8 mouse cellular contexts compared by ENCODE assay signal in the genomic region with DNA sequence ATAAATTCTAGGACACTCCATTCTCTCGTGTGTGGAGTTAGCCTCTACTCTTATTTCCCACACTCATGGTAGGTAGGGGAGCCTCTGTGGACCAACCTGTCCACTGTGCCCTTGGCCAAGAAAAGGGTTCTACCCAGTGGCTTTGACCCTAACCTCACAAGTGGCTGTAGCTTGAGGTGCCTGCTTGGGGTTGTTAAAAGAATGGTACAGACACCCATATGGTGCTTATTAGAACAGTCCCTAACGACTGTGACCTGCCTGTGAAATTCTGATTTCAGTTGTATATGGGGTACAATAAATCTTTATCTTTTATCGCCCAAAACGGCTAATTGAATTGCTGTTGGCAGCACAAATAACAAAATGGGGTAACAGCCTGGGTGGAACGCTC. TPM values are rescaled to one million over a fixed set of nuclear protein-coding genes. Genes with fewer than 3 reads are reported as not detected.
DNase-seq lines count a peak whose midpoint lies in the region; ATAC-seq and TF ChIP-seq lines count a peak whose summit lies in the region.

No protein-coding gene starts in this region.

- no peaks in the 10 kb centered on the region; the same call in 1 of the 2 replicates for H3K79me2 ChIP-seq in heart, adult 2 months (replicated peaks; ENCODE audit: control insufficient read depth, insufficient read depth, low read length)
- H3K79me2 ChIP-seq in CH12.LX (replicated peaks; ENCODE audit: control insufficient read depth, extremely low read depth, insufficient read depth, poor library complexity, severe bottlenecking), result peaks cover 42% of the 10 kb centered on the region

- peaks cover 15% of the 10 kb centered on the region for H3K9me3 ChIP-seq in CH12.LX (replicated peaks; ENCODE audit: low read length)
- no peaks in the 10 kb centered on the region for H3K9me3 ChIP-seq in forebrain, embryonic 16.5 days (ENCODE audit: control insufficient read depth, low read length)
- H3K9me3 ChIP-seq in liver, embryonic 13.5 days (replicated peaks), result no peaks in the 10 kb centered on the region

- dilution Hi-C loops in CH12.LX (cut with MboI; ENCODE audit: extremely low pct_ligation_motif_present, extremely low pct_unique_long_range_greater_than_20kb, low sequenced_read_pairs), result no loop called here

- peak overlapping the region; percentile 98 for H3K27ac ChIP-seq in heart, adult 2 months
- no peak overlapping the region for H3K27ac ChIP-seq in CH12.LX (ENCODE audit: insufficient read depth, low read depth)
- peak overlapping the region; percentile 81 for H3K27ac ChIP-seq in forebrain, embryonic 16.5 days (ENCODE audit: low read length)
- peak overlapping the region; percentile 91 for H3K27ac ChIP-seq in liver, embryonic 13.5 days

- in situ Hi-C loops in CH12.LX (cut with MboI; ENCODE audit: low pct_ligation_motif_present, low pct_unique_long_range_greater_than_20kb, low sequenced_read_pairs), result loop anchor here (5.0 kb wide), 1 partner anchor 88 kb away; no protein-coding TSS in a partner anchor

- DNase-seq in heart, adult 2 months, result no peak
- no peak for DNase-seq in heart, postnatal 10 days
- no peak for DNase-seq in CH12.LX (ENCODE audit: extremely low read depth)
- no peak for DNase-seq in liver, embryonic 13.5 days
- DNase-seq in urinary bladder, postnatal 25 days (ENCODE audit: low spot score), result no peak
- DNase-seq in spleen, postnatal 14 days (ENCODE audit: low spot score in 2 of 2), result no peak

- TF ChIP-seq EP300 in heart, adult 2 months (IDR thresholded peaks at IDR 0.05; ENCODE audit: insufficient read depth, low read depth, low read length), result no peak
- no peak for TF ChIP-seq EP300 in CH12.LX (IDR thresholded peaks at IDR 0.05; ENCODE audit: low read length)

- intact Hi-C loops in heart, adult 2 months (cut with DNase I), result loop anchor here (1.0 to 5.0 kb wide), 4 partner anchors 18 to 337 kb away; no protein-coding TSS in a partner anchor
- intact Hi-C loops in heart, postnatal 10 days (cut with DNase I), result no loop called here

- H3K36me3 ChIP-seq in heart, adult 2 months (ENCODE audit: control insufficient read depth, insufficient read depth, low read length), result peaks cover 31% of the 10 kb centered on the region
- H3K36me3 ChIP-seq in CH12.LX (replicated peaks in 1 of 2; ENCODE audit: control insufficient read depth in 1 of 2, insufficient read depth in 1 of 2, low read length in 1 of 2), result peaks cover 11 to 46% of the 10 kb centered on the region in 2 experiments
- H3K36me3 ChIP-seq in forebrain, embryonic 16.5 days (ENCODE audit: control insufficient read depth, insufficient read depth), result 0 out of 2 replicates have a peak, but pooled peaks cover 2% of the 10 kb centered on the region
- H3K36me3 ChIP-seq in liver, embryonic 13.5 days, result peaks cover 21% of the 10 kb centered on the region

- WGBS in heart, adult 2 months, result 43% methylated on average over 5 of the region's 5 CpGs
- WGBS in forebrain, embryonic 16.5 days, result 10% methylated on average over 5 of the region's 5 CpGs
- WGBS in liver, embryonic 13.5 days (ENCODE audit: insufficient replicate concordance), result 39% methylated on average over 5 of the region's 5 CpGs

- no peak for TF ChIP-seq POLR2A in heart, adult 2 months (IDR thresholded peaks at IDR 0.05; ENCODE audit: insufficient read depth, low read depth, low read length)
- TF ChIP-seq POLR2A in CH12.LX (IDR thresholded peaks at IDR 0.05; ENCODE audit: low read depth, low read length), result no peak

- H3K27me3 ChIP-seq in heart, adult 2 months (ENCODE audit: control insufficient read depth, insufficient read depth, low read length), result no peaks in the 10 kb centered on the region
- no peaks in the 10 kb centered on the region for H3K27me3 ChIP-seq in CH12.LX (replicated peaks)
- no peaks in the 10 kb centered on the region for H3K27me3 ChIP-seq in forebrain, embryonic 16.5 days (replicated peaks; ENCODE audit: control insufficient read depth, insufficient read depth, low read length)
- H3K27me3 ChIP-seq in liver, embryonic 13.5 days, result no peaks in the 10 kb centered on the region

- ATAC-seq in forebrain, embryonic 16.5 days, result no peak
- ATAC-seq in liver, embryonic 13.5 days (ENCODE audit: low read depth), result no peak
- no peak for ATAC-seq in erythroid progenitor cell, adult 5-6 weeks (replicated peaks; ENCODE audit: low FRiP score, poor library complexity, severe bottlenecking)

- TF ChIP-seq RAD21 in CH12.LX (IDR thresholded peaks at IDR 0.05; ENCODE audit: low read depth, low read length), result no peak

- peak overlapping the region; percentile 5 for H3K9ac ChIP-seq in heart, adult 2 months (ENCODE audit: low read depth, low read length)
- H3K9ac ChIP-seq in CH12.LX (ENCODE audit: insufficient read depth, low read depth), result peak overlapping the region; percentile 11; the same call in 1 of the 2 replicates
- peak overlapping the region; percentile 63; the same call in 1 of the 2 replicates for H3K9ac ChIP-seq in forebrain, embryonic 16.5 days (replicated peaks; ENCODE audit: low read depth, low read length)
- H3K9ac ChIP-seq in liver, embryonic 13.5 days, result peak overlapping the region; percentile 83

- H3K4me3 ChIP-seq in heart, adult 2 months, result peak overlapping the region; percentile 46
- H3K4me3 ChIP-seq in CH12.LX (replicated peaks in 1 of 3; ENCODE audit: low read depth in 2 of 3, low read length in 2 of 3, poor library complexity in 1 of 3), result no peak overlapping the region
- H3K4me3 ChIP-seq in forebrain, embryonic 16.5 days (replicated peaks; ENCODE audit: low read length), result peak overlapping the region; percentile 51
- peak overlapping the region; percentile 69 for H3K4me3 ChIP-seq in liver, embryonic 13.5 days (replicated peaks)

- H3K4me1 ChIP-seq in heart, adult 2 months (ENCODE audit: control insufficient read depth, insufficient read depth, low read length), result peaks cover 26% of the 10 kb centered on the region
- peaks cover 20 to 57% of the 10 kb centered on the region in 2 experiments for H3K4me1 ChIP-seq in CH12.LX (ENCODE audit: control insufficient read depth in 1 of 2, insufficient read depth in 2 of 2)
- peaks cover 63% of the 10 kb centered on the region for H3K4me1 ChIP-seq in forebrain, embryonic 16.5 days (replicated peaks; ENCODE audit: control insufficient read depth, insufficient read depth, low read length)
- H3K4me1 ChIP-seq in liver, embryonic 13.5 days (replicated peaks), result peaks cover 73% of the 10 kb centered on the region

- no peak for TF ChIP-seq CTCF in heart, adult 2 months (IDR thresholded peaks at IDR 0.05)
- no peak for TF ChIP-seq CTCF in CH12.LX (conservative IDR thresholded peaks at IDR 0.05 in 1 of 2, IDR thresholded peaks at IDR 0.05 in 1 of 2; ENCODE audit: low read depth in 2 of 2, low read length in 2 of 2)

- H3K4me2 ChIP-seq in CH12.LX (ENCODE audit: insufficient read depth, low read depth, poor library complexity, severe bottlenecking), result peak overlapping the region; percentile 82; the same call in 1 of the 2 replicates
- peak overlapping the region; percentile 82 for H3K4me2 ChIP-seq in forebrain, embryonic 16.5 days (ENCODE audit: low read length)
- H3K4me2 ChIP-seq in liver, embryonic 13.5 days, result peak overlapping the region; percentile 99

TF ChIP-seq in CH12.LX, 34 proteins besides CTCF, POLR2A, EP300 and RAD21:
- no peak for TF ChIP-seq SMC3 (IDR thresholded peaks at IDR 0.05; ENCODE audit: low read depth, low read length)
- no peak for TF ChIP-seq NELFE (IDR thresholded peaks at IDR 0.05; ENCODE audit: low read depth, low read length)
- TF ChIP-seq UBTF (IDR thresholded peaks at IDR 0.05; ENCODE audit: low read depth, low read length), result no peak
- TF ChIP-seq BHLHE40 (IDR thresholded peaks at IDR 0.05; ENCODE audit: low read depth, low read length), result no peak
- TF ChIP-seq USF1 (IDR thresholded peaks at IDR 0.05; ENCODE audit: low read depth, low read length), result no peak
- TF ChIP-seq POLR2AphosphoS2 (IDR thresholded peaks at IDR 0.05; ENCODE audit: low read depth, low read length), result no peak
- no peak for TF ChIP-seq ZKSCAN1 (IDR thresholded peaks at IDR 0.05; ENCODE audit: borderline replicate concordance, low read depth, low read length)
- no peak for TF ChIP-seq ELF1 (IDR thresholded peaks at IDR 0.05; ENCODE audit: low read depth, low read length)

RNA-seq across cellular contexts. Expression of gene Irf2bp2, which starts 8.9 kb away (rescaled TPM):
- 100 to 1,000 TPM in 1 of 2 experiments, 10 to 100 TPM in 1; 56.3 to 132 TPM for total RNA-seq in heart, adult 2 months (2021)
- 33.8 and 37.3 TPM in 2 replicates for polyA plus RNA-seq in heart, adult 2 months (2012; rRNA removed)
- 100 to 1,000 TPM; 101 to 154 TPM for total RNA-seq in heart, postnatal 10 days (2021)
- total RNA-seq in CH12.LX (2012; rRNA removed), result 20.2 and 28.6 TPM in 2 replicates
- 30.3 and 31.2 TPM in 2 replicates for total RNA-seq in CH12.LX (2014; rRNA removed)
- 17.8 and 19.9 TPM in 2 replicates for polyA plus RNA-seq in CH12.LX (2012; ENCODE audit: insufficient read length, low read depth)
- 10.1 and 10.7 TPM in 2 replicates for polyA plus RNA-seq in forebrain, embryonic 16.5 days (2015; fragmentation: Nextera tagmentation; extraction: Ambion mirVana)
- 3.8 and 4.0 TPM in 2 replicates for polyA plus RNA-seq in liver, embryonic 13.5 days (2015; fragmentation: Nextera tagmentation; extraction: Ambion mirVana)
- total RNA-seq in erythroid progenitor cell, adult 5-6 weeks (2015; ENCODE audit: low replicate concordance), result 19.8 and 24.7 TPM in 2 replicates
- total RNA-seq in erythroid progenitor cell, adult 5-6 weeks (2017; ENCODE audit: low replicate concordance), result 8.8 and 18.0 TPM in 2 replicates

Comparison
In these comparisons a context has a peak if more than half of its experiments do, and no peak if none do; other contexts are left out.
1. H3K4me3 ChIP-seq: peak in heart, adult 2 months (single experiment), forebrain, embryonic 16.5 days (single experiment) and liver, embryonic 13.5 days (single experiment); none in CH12.LX (0 of 3).
2. H3K9ac ChIP-seq: peak in every context shown above with its lines; median percentile 83 in liver, embryonic 13.5 days; 63 in forebrain, embryonic 16.5 days; 11 in CH12.LX; 5 in heart, adult 2 months.
3. Peak in every context shown above with its lines, with median percentiles within 50 percentile points of each other: H3K4me2 ChIP-seq.